Mouse (Mus musculus) stomach, embryonic 16.5 days (tissue): Measurements from ENCODE around the gene Gm6525. TPM values are rescaled to one million over a fixed set of nuclear protein-coding genes. Genes with fewer than 3 reads are reported as not detected.

Experiments used
- polyA plus RNA-seq: library from polyadenylated mRNA; unstranded; fragments of >200 nt; fragmentation: Nextera tagmentation; extraction: Ambion mirVana; gene quantifications from 2 replicates; pipeline ENCODE4 v1.2.1, GENCODE M21; 2015

The Gm6525 gene
- polyA plus RNA-seq, 1 experiment from 2014 or later: 0.70 TPM

Other genes with a start within 250 kb of the Gm6525 start
- 38.9 and 41.7 TPM in 2 replicates for gene Tmem131l, start 133.9 kb upstream of the Gm6525 start, polyA plus RNA-seq
- 9.7 and 12.6 TPM in 2 replicates for gene Mnd1, start 18.3 kb upstream of the Gm6525 start, polyA plus RNA-seq
- 33.4 and 39.9 TPM in 2 replicates for gene Trim2, start 132.8 kb downstream of the Gm6525 start, polyA plus RNA-seq